Mouse (Mus musculus): Measurements from ENCODE around the gene Asic4.

Gene Asic4

DNA sequence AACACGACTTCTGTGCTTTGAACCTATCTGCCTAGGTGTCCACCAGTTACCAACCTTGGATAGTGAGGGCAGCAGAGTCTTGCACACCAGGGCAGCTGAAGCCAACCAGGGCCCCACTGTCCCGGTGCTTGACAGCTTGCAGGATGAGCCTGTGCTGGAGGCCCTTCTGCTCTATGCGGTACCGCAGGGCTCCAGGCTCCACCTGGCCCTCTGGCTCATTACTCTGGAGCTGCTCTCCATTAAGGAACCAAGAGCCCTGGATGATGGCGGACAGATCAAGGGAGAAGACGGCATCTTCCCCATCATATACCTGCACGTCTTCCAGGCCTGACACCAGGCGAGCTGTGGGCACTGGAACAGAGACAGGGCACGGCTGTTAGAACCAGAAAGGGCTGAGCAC is 51.7 kb downstream of the Asic4 start:
- DNase-seq (ENCODE audit: low read depth, low spot score): no peak

DNA sequence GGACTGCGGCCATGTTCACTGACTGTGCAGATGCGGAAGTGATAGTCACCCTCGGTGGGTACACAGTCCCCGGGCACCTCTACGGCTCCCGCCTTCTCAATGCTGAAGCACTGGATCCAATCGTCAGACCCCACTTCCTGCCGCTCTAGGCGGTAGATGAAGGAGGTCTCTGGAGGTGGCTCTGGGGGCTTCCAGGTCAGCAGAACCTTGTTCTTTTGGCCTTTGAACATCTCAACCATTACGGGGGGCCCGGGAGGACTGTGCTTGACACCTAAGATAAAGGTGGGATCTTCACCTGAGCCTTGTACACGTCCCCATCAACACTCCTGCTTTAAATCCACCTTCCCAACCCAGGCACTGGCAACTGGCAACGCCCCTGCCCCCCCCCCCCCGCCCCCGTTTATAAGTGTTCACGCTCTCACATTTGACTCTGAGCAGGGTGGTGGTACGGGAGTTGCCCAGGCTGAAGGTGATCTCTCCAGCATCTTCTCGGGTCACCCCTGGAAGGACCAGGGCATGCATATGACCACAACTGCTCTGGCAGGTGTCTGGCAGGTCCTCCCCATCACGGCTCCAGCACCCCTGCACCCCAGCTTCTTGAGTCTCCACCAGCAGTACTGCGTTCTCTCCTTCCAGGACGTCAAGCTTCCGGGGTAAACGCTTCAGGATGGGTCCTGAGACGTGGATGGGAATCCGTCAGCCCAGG is 52.9 kb downstream of the Asic4 start:
- DNase-seq (ENCODE audit: low read depth, low spot score): no peak

DNA sequence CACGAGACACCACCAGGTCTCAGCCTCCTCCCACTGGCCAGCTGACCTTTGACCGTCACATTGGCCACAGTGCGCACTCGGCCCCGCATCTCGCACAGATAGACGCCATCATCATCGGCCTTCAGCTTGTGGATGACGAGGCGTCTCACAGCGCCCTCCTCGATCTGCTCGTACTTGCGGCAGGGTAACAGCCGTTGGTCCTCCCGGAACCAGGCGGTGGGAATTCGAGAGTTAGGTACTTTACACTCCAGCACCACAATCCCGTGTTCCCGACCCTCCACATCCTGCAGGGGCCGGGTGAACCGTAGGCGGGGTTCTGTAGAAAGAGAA is 53.4 kb downstream of the Asic4 start:
- DNase-seq (ENCODE audit: low read depth, low spot score): no peak

DNA sequence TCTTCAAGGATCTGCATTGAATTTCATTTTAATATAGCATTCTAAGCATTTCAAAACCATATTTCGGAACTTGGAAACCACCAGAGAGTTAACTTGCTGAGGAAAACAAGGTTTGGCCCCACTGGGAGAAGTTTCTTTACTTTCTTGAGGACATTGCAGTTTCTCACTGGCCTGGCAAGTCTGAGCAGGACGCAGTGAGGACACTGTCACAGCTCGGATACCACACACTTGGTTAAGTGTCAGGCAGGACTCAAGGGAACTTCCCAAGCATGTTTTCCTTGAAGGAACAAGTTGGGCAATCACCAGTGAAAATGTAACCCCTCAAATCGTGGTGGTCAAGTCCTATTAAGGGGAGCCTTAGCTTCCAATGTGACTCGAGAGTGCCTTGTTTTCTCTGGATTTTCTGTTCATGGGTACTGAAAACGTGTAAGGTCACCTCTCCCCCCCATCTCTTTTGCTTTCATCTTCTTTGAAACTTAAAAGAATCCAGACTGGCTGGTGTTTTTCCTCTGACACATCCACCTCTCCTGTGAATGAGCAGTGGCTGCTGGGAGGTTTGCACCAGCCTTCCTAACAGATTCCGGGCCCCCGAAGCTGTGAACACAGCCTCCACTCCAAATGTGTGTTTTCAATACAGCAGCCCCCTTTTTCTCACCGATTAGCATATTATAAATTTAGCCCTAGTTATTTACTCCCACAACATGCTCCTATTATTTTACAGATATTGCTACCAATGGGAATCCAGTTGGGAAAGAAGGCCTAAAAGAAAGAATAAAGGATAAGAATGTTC is 54.2 kb downstream of the Asic4 start:
- peak; percentile 81 for DNase-seq (ENCODE audit: low read depth, low spot score)

DNA sequence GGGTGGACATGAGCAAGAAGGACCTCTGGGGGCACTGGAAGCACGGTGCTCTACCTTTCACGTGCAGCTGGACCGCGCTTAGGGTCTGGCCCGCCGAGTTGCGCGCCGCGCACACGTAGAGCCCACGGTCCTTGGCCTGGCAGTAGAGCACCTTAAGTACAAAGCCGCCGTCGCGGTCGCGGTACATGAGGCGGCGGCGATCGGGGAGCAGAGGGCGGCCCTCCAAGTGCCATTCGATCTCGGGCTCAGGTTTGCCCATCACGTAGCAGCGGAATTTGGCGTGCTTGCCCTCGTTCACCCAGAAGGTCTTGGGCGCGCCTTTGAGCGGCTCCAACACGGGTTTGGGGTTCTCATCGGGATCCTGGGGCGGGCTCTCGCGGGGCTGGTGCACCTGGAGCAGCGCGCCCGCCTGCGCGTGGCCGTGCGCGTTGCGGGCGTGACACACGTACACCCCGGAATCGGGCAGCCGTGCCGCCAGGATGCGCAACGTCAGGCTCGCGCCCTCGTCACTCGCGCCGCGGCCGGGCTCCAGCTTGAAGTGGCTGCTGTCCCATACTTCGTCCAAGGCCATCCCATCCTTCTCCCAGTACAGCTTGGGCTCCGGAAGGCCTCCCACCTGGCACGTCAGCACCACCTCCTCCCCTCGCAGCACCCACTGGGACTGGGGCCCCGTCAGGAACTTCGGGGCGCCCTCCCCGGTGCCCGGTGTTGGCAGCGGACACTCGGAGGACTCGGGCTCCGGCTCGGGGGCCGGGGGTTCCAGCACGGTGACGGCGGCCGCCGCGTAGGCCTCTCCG is 55.1 kb downstream of the Asic4 start:
- DNase-seq (ENCODE audit: low read depth, low spot score): peak; percentile 95

DNA sequence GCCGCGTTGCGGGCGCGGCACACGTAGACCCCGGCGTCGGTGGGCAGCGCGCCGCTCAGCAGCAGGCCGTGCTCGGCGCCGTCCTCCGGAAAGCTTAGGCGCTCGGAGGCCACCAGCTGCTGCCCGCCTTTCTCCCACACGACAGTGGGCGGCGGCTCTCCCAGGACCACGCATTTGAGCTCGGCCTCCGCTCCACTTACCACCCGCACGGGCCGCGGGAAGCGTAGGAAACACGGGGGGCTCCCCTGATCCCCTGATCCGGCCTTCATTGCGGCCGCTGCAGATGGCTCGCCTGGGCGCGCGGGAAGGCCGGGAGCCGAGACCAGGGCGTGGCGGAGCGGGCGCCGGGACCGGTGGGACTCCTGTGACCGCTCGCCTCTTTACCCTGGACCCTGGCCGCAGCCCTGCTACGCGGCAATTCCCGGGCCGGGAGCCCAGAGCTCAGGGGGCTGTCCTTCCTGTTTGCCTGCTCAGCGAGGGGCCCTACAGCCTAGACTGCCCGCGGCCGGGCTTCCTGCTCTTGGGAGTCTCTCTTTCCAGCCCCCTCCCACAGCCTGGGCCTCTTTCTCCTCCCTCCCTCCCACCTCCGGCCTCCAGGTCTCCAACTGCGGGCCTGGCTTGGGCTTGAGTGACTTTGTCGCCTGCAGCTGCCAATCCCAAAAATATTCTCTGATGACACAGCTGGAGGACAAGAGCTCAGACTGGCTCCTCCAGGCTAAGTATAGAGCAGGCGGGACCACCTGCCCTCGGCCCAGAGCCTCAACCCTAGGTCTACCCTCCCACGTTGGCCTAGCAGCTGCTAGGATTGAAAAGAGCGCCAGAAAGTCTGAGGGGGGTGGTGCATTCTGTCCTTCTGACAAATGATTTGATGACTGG is 56.0 kb downstream of the Asic4 start, which contains the start of gene Obsl1:
Gene Obsl1, minus strand, starts transcription at position 497 of the 876 bp plus-strand sequence.
- DNase-seq (ENCODE audit: low read depth, low spot score): peak; percentile 60

DNA sequence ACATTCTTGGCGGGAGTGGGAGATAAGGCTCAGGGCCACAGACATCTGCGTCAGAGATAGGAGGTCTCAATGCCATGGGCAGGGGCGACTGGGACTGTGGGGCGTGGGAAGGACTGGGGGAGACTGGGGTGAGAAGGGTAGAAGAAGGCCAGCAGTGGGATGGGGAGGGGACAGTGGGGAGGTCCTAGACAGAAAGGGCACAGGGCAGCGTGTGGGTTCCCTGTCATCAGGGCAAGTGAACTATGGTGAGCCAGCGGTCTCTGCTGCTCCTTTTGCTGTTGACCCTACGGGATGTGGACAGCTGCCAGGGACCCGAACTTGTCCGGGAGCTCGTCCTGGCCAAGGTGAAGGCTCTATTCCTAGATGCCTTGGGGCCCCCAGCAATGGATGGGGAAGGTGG is 56.8 kb downstream of the Asic4 start, which contains the start of gene Inha:
Gene Inha, plus strand, starts transcription at position 72 of the 400 bp plus-strand sequence.
- DNase-seq (ENCODE audit: low read depth, low spot score): no peak

DNA sequence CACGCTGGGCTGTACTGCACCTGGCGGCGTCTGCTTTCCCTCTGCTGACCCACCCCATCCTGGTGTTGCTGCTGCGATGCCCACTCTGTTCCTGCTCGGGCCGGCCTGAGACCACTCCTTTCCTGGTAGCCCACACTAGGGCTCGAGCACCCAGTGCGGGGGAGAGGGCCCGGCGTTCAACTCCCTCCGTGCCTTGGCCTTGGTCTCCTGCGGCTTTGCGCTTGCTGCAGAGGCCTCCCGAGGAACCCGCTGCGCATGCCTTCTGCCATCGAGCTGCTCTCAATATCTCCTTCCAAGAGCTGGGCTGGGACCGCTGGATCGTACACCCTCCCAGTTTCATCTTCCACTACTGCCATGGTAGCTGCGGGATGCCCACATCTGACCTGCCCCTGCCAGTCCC is 59.4 kb downstream of the Asic4 start:
- no peak for DNase-seq (ENCODE audit: low read depth, low spot score)

DNA sequence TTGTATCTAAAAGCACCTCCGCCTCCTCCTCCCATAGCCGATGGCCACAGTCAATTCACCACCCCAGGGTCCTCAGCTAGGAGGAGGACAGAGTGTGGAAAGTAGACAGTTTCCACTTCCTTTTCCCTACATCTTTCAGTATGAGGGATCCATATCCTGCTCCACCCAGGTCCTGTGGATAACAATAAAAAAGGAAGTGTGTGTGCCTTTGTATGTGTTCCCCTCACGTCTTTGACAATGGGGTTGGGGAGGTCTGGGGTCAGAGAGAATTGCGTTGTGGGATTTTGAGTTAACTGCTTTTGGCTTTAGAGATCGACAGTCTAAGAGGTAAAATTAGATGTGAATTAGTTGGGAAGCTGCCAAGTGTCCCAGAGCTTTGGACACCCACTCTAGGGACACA is 59.9 kb downstream of the Asic4 start:
- DNase-seq (ENCODE audit: low read depth, low spot score): no peak

DNA sequence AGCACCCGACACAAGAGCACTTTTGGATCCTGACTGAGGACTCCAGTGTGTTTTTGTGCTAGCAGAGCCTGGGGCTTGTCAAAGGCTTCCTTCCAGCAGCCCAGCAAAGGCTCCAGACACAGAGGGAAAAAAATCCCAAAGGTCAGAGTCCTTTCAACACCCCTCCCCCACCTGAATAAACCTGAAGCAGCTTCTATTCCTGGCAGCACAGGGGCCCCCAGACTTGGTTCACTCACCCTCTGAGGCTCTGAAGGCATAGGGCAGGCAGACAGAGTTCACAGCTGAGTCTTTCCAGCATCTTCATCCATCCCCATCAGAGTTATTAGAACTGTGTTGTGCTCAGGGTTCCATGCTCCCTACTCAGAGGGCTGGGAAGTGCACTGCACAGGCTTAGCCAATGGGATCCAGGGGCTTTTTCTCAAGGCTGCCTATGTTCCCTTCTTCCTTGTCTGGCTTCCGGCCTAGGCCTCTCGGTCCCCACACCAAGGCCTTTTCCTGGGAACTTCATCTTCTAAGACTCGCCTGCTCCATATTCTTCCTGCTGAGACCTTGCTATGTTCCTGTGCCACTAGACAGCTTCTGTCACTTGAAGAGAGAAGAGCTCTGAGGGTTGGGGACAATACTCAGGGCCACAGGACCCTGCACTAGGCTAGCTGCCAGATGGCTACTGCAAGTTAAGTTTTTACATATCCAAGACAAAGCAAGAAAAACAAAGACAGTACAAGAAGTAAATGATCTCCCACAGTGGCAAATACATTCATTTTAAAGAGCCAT is 61.4 kb downstream of the Asic4 start:
- DNase-seq (ENCODE audit: low read depth, low spot score): no peak

DNA sequence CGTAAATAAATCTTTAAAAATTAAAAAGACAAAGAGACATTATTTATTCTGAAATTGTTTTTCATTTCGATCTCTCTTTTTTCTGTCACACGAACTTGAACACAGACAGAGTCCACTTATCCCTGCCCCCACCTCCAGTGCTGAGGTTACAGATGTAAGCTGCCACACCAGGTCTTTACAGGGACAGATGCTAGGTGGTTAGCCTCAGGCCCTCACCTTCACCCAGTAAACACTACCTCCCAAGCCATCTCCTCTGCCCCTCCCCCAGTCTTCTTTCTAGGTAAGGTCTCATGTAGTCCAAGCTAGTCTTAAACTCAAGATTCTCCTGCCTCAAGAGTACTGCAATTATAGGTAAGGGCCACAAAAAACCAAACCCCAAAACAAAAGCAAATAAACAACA is 62.3 kb downstream of the Asic4 start:
- DNase-seq (ENCODE audit: low read depth, low spot score): no peak

DNA sequence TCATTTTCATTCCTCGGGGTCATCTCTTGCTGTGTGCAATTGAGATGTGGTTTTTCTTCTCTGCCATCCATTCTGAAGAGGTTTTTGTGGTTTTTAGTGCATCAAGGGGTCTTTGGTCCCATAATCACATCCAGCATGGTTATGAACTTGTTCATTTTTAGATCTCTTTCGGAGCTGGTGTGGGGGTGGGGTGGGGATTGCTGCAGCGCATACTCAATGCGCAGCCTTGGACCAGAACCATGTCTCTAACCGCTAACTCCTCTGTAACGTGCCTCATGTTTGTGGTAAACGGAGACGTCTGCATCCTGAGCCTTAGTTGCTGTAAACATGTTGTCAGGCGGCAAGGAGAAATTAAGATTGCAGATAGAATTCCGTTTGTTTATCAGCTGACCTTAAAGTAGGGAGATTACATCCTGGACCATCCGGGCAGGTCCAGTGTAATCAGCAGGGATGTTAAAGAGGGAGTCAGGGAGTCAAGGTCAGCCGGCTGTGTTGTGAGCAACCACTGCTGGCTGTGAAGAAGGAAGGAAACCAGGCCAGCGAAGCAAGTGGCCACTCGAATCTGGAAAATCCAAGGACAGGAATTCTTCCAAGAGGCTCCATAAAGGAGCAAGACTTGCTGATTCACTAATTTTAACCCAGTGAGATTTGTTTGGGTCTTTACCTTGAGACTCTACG is 66.6 kb downstream of the Asic4 start:
- no peak for DNase-seq (ENCODE audit: low read depth, low spot score)

DNA sequence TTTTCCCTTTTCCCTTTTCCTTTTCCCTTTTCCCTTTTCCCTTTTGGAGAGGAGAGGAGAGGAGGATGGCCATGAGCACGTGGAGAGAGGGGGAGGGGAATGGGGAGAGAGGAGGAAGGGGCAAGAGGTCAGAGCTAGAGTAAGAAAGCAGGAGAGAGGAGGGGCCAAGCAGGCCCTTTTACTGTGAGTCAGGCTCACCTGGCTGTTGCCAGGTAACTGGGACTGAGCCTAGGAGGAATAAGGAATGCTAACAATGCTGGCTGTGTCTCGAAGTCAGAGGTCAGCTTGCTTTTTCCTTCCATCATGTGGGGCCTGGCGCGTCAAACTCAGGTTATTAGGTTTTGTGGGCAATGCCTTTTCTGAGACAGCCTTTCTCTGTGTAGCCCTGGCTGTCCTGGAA is 67.7 kb downstream of the Asic4 start:
- no peak for DNase-seq (ENCODE audit: low read depth, low spot score)

DNA sequence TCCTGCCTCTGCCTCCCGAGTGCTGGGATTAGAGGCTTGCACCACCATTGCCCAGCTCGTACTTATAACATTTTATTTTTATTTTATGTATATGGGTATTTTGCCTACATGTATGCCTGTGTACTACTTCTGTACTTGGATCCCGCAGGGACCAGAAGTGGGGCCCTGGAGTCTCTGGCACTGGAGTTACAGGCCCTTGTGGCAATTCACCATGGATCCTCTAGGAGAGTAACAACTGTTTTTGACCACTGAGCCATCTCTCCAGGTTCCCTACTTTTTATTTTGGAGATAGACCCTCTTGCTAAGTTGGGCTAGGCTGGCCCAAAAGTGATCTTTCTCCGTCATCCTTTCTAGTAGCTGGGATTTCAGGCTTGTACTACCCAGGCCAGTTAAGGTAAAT is 68.2 kb downstream of the Asic4 start:
- no peak for DNase-seq (ENCODE audit: low read depth, low spot score)

DNA sequence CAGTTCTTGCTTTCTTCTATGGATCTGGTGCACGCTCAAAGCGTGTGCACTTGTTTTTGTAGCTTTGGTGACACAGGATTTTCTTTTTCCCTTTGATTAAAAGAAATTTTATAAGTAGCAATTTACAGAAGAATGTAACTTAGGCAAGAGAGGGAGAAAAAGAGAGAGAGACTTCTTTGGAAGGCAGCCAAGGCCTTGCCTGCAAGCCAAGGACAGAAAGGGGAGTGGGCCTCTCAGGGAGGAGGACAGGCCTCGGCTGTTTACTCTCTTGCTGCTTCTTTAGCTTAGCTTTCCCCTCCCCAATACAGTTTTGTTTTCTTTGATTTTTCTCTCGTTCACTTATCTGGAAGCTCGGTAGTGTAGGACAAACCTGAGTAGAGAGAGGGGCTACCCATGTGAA is 69.3 kb downstream of the Asic4 start:
- no peak for DNase-seq (ENCODE audit: low read depth, low spot score)

DNA sequence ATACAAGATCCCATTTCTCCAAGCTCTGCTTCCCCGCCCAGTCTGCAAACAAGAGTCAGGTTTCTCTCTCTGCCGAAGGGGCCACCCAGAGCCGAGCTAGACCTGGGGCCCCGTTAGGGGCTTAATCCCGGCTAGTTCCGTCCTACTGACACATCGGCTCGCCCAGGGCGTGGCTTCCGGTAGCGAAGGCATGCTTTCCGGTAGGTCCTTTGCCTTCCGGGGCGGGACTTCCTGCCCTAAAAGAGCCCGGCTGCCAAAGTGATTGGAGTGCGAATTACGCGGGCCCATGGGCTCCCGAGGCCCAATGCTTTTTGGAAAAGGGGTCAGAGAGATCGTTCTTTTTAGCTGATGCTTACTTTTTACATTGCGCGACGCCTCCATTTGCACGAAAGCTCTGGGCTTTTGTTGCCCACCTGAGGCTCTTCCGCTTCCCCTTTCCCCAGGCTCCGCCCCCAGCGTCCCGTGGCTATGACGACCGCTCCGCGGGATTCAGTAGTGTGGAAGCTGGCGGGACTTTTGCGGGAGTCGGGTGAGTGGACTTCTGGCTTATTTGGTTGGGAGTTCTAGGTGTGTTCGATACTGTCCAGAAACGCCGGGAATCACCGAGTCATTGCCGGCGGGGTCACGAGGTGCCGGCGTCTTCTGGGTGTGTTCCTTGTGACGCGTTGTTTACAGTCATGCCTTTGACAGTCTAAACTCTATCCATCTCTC is 71.2 kb downstream of the Asic4 start, which contains the start of gene Stk11ip:
Gene Stk11ip, plus strand, starts transcription at position 209 of the 711 bp plus-strand sequence.
- peak; percentile 96 for DNase-seq (ENCODE audit: low read depth, low spot score)
